In genomic region chr8:60790453-60790852, GRCm38 (mm10) we compare ENCODE assay signal across 18 mouse cellular contexts.
DNase-seq lines count a peak whose midpoint lies in the region; ATAC-seq lines count a peak whose summit lies in the region.
"Had no signal": no experiment of that assay in that cellular context is flagged by ENCODE, and none has a peak within 500 bp of the region (broad histone marks: within the 10 kb centered on the region; RNA-seq: fewer than 3 reads in every experiment).

No protein-coding gene starts in this region.

- DNase-seq in frontal cortex, postnatal 10 days (ENCODE audit: low spot score in 2 of 2), result no peak
- DNase-seq in brain, adult 2 months (ENCODE audit: low read depth, low spot score), result peak; percentile 49
- no peak for DNase-seq in kidney, adult 11 months
- DNase-seq: adrenal gland, adult 2 months; adrenal gland, adult 8-10 months; adrenal gland, postnatal 10 days; adrenal gland, postnatal 14 days; adrenal gland, postnatal 25 days; adrenal gland, postnatal 36 days; B cell, adult 2 months; cerebellum, adult 11 months; cerebellum, adult 11-12 months; cerebellum, adult 18-20 months; cerebellum, adult 2 months had no signal

- ATAC-seq in frontal cortex, adult (ENCODE audit: low TSS enrichment), result peak; percentile 92
- ATAC-seq: activated CD4-positive, CD25-positive, alpha-beta regulatory T cell, adult 4 months; CD4-positive, CD25-positive, alpha-beta regulatory T cell, adult 4 months; Patski had no signal
